Mouse (Mus musculus) C2C12 (cell line): ENCODE data around the gene Gm49383. TPM values are rescaled to one million over a fixed set of nuclear protein-coding genes. Genes with fewer than 3 reads are reported as not detected.

Source experiments
- H3K27me3 ChIP-seq: one replicate; pipeline ENCODE4 v1.6.1; 2011; ENCODE audit not compliant: control insufficient read depth, insufficient read depth, insufficient read length
- H3K36me3 ChIP-seq: one replicate; pipeline ENCODE4 v1.6.1; 2011; ENCODE audit not compliant: control insufficient read depth, insufficient read depth
- H3K4me3 ChIP-seq: one replicate; pipeline ENCODE4 v1.5.1; 2011; ENCODE audit warnings: mild to moderate bottlenecking, control low read depth; ENCODE audit not compliant: poor library complexity, insufficient read depth, severe bottlenecking
- H3K79me2 ChIP-seq: one replicate; pipeline ENCODE4 v1.6.1; 2011; ENCODE audit not compliant: control insufficient read depth, insufficient read depth
- H3K79me3 ChIP-seq: one replicate; pipeline ENCODE4 v1.6.1; 2011; ENCODE audit warnings: low read depth, control low read depth
- H3ac ChIP-seq: one replicate; pipeline ENCODE3; 2011; ENCODE audit warnings: low read depth; ENCODE audit not compliant: control insufficient read depth, insufficient read length
- CEBPB ChIP-seq: IDR thresholded peaks from one replicate; pipeline ENCODE4 v1.6.1; 2011; ENCODE audit warnings: low read depth, mild to moderate bottlenecking, control low read depth, moderate library complexity
- CTCF ChIP-seq: IDR thresholded peaks from one replicate; pipeline ENCODE4 v1.5.1; 2011; ENCODE audit not compliant: control insufficient read depth, insufficient read depth, insufficient read length
- FOSL1 ChIP-seq: IDR thresholded peaks from one replicate; pipeline ENCODE4 v1.8.0; 2011; ENCODE audit warnings: mild to moderate bottlenecking, low read length; ENCODE audit not compliant: poor library complexity, insufficient read depth, severe bottlenecking
- MAX ChIP-seq: IDR thresholded peaks from one replicate; pipeline ENCODE4 v1.6.1; 2011; ENCODE audit warnings: mild to moderate bottlenecking, control low read depth
- MYOD1 ChIP-seq: IDR thresholded peaks from one replicate; pipeline ENCODE4 v1.6.1; 2011; ENCODE audit warnings: low read depth; ENCODE audit not compliant: control insufficient read depth, insufficient read length
- MYOG ChIP-seq: IDR thresholded peaks from one replicate; pipeline ENCODE4 v1.6.1; 2011; ENCODE audit not compliant: control insufficient read depth, insufficient read length; ENCODE audit errors: extremely low read depth
- USF1 ChIP-seq: IDR thresholded peaks from one replicate; pipeline ENCODE4 v1.6.1; 2011; ENCODE audit warnings: low read depth, mild to moderate bottlenecking, control low read depth, moderate library complexity
- polyA plus RNA-seq: library from polyadenylated mRNA; unstranded; fragments of >200 nt; fragmentation: generic; extraction: Trizol; gene quantifications from one replicate; pipeline ENCODE4 v1.2.1, GENCODE M21; 2012; ENCODE audit warnings: missing spikeins

Gm49383 gene
- polyA plus RNA-seq, 1 experiment = 15.4 TPM

DNA sequence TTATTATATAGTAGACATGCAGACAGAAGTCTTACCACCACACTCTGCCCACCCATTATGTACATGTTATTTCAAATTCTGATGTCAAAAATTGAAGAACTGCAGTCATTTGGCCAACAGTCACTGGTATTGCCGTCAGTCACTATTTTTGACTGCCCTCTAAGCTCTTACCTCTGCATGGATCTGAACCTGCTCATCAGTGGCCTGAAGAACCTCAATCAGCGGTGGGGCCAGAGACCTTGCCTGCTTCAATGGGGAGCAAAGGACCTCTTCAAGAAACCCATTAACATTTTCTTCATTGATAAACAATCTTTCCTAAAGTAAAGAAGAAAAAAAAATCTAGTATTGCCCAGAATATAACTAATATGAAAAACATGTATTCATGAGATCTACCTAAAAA is 4.3 kb downstream of the Gm49383 start:
- no peak overlapping the region for H3ac ChIP-seq
- TF ChIP-seq CEBPB (no peak), MYOD1 (no peak)
- no peak overlapping the region for H3K4me3 ChIP-seq
- peaks cover 78% of the 10 kb centered on the region for H3K79me2 ChIP-seq
- H3K27me3 ChIP-seq = no peaks in the 10 kb centered on the region
- peaks cover 49% of the 10 kb centered on the region for H3K79me3 ChIP-seq
- peaks cover 56% of the 10 kb centered on the region for H3K36me3 ChIP-seq

DNA sequence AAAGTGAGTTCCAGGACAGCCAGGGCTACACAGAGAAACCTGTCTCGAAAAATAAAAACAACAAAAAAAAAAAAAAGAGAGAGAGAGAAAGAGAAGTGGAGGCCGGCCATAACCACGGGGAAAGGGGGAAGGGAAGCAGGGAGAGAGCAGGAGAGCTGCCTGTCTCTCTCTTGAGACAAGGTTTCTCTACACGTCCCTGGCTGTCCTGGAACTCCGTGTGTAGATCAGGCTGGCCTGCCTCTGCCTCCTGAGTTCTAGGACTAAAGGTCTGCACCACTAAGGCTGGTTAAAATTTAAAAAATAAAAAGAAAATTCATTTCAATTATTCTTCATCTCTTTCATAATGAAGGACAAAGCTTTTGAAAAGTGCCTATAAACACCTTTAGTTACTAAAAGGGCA is 5.5 kb downstream of the Gm49383 start:
- Histone ChIP-seq H3K27me3 (no peaks in the 10 kb centered on the region), H3K79me2 (peaks cover 78% of the 10 kb centered on the region), H3K36me3 (peaks cover 66% of the 10 kb centered on the region), H3K4me3 (no peak overlapping the region), H3K79me3 (peaks cover 55% of the 10 kb centered on the region), H3ac (no peak overlapping the region)
- no peak for TF ChIP-seq FOSL1
- no peak for TF ChIP-seq MAX

DNA sequence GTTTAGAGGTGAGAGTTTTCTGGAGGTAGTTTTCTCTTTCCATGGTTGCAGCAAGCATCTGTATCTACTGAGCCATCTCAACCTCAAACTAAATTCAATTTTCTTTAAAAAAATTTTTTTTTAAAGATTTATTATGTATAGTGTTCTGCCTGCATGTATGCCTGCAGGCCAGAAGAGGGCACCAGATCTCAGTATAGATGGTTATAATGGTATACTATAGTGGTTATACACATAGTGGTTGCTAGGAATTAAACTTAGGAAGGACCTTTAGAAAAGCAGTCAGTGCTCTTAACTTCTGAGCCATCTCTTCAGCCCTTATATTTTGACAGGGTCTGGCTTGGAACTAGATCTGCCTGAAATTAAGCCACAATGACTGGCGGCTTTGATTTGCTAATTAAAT is 6.4 kb downstream of the Gm49383 start:
- Histone ChIP-seq H3K79me3 (peaks cover 53% of the 10 kb centered on the region), H3ac (no peak overlapping the region), H3K79me2 (peaks cover 78% of the 10 kb centered on the region), H3K36me3 (peaks cover 73% of the 10 kb centered on the region), H3K4me3 (no peak overlapping the region), H3K27me3 (no peaks in the 10 kb centered on the region)
- TF ChIP-seq MYOD1 = no peak

DNA sequence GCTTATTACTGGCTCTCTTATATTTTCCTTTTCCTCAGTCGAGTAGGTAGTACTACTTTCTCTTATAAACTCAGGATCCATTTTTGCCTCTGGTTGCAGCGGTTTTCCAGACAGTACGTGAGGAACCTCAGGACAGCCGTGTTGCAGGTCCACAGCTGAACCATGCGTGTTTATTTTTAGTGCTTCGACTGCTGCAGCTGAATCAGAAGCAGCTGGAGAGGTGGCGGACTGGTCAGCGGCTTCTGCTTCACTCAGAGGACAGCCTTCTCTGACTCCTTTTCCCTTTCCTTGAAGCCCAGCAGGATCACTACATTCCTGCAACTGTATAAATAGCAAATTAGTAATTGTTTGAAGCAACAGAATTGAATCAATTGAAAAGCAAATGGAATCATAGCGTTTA is 6.8 kb downstream of the Gm49383 start:
- H3K36me3 ChIP-seq = peaks cover 78% of the 10 kb centered on the region
- peaks cover 78% of the 10 kb centered on the region for H3K79me2 ChIP-seq
- TF ChIP-seq CTCF = no peak
- TF ChIP-seq MYOD1 = no peak
- no peak for TF ChIP-seq MYOG
- TF ChIP-seq FOSL1 = no peak
- TF ChIP-seq MAX = no peak
- no peak for TF ChIP-seq CEBPB
- no peak for TF ChIP-seq USF1
- no peak overlapping the region for H3ac ChIP-seq
- H3K4me3 ChIP-seq = no peak overlapping the region
- H3K79me3 ChIP-seq = peaks cover 54% of the 10 kb centered on the region
- H3K27me3 ChIP-seq = no peaks in the 10 kb centered on the region

DNA sequence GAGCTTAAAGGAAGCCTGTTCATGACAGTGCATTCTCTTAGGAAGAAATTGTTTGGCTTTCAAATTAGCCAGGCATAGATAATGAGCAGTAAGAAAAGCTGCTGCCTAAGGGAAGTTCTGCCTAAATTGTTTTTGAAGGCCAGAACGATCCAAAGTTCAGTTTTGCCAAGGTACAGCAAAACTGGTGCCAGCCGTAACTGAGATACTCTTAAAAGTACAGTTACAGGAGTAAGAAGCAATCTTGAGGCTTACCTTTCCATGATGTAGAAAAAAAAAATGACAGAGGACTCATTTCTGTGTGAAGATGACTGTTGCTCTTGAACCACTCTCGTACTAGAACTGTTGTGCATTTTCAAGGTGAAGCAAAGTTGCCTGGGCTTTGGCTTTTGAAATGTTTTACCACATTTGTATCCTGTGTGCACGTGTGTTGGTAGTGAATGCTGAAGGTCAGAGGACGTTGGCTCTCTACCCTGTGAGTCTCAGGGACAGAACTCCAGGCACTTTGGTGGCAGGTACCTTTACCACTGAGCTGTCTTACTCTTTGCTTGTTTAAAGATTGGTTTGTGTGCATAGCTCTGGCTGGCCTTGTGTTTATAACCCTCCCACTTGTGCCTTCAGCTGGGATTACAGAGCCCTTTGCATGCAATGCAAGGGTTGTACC is 10.0 kb downstream of the Gm49383 start:
- H3ac ChIP-seq = no peak overlapping the region
- H3K4me3 ChIP-seq = no peak overlapping the region
- H3K36me3 ChIP-seq = peaks cover 68% of the 10 kb centered on the region
- H3K27me3 ChIP-seq = no peaks in the 10 kb centered on the region
- peaks cover 82% of the 10 kb centered on the region for H3K79me2 ChIP-seq
- H3K79me3 ChIP-seq = peaks cover 42% of the 10 kb centered on the region
- no peak for TF ChIP-seq CTCF
- no peak for TF ChIP-seq CEBPB
- no peak for TF ChIP-seq MAX
- no peak for TF ChIP-seq USF1
- no peak for TF ChIP-seq MYOG
- no peak for TF ChIP-seq MYOD1
- TF ChIP-seq FOSL1 = no peak

DNA sequence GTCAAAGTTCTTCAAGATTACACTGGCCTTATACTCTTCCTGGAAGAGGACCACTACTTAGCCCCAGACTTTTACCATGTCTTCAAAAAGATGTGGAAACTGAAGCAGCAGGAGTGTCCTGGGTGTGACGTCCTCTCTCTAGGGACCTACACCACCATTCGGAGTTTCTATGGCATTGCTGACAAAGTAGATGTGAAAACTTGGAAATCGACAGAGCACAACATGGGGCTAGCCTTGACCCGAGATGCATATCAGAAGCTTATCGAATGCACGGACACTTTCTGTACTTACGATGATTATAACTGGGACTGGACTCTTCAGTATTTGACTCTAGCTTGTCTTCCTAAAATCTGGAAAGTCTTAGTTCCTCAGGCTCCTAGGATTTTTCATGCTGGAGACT is 11.5 kb downstream of the Gm49383 start:
- peak overlapping the region; percentile 81 for H3K4me3 ChIP-seq
- no peaks in the 10 kb centered on the region for H3K27me3 ChIP-seq
- TF ChIP-seq MAX (no peak), MYOG (no peak), CTCF (no peak), CEBPB (no peak), MYOD1 (no peak), USF1 (no peak), FOSL1 (no peak)
- H3ac ChIP-seq = no peak overlapping the region
- peaks cover 44% of the 10 kb centered on the region for H3K79me3 ChIP-seq
- peaks cover 82% of the 10 kb centered on the region for H3K79me2 ChIP-seq
- peaks cover 65% of the 10 kb centered on the region for H3K36me3 ChIP-seq
